Mouse (Mus musculus) adrenal gland, adult (tissue): ENCODE results near the gene Rexo5.
A peak's percentile ranks its signal among the peaks of the same experiment; 100 is the strongest.

Experiments used
- DNase-seq, 2 experiments: peaks; one replicate each; pipeline ENCODE4 v3.0.0; 2022 to 2023; ENCODE audit warnings: low spot score in 1 of 2; ENCODE audit not compliant: inconsistent age in 2 of 2

Rexo5 gene

GRCm38 (mm10) chr7:119793586-119794250 is at the start of gene Rexo5, which contains the start of gene Eri2:
Gene Rexo5, plus strand, starts transcription at chr7:119794006.
Gene Eri2, minus strand, starts transcription at chr7:119794058.
- DNase-seq = peak; percentile 90 to 95

DNA sequence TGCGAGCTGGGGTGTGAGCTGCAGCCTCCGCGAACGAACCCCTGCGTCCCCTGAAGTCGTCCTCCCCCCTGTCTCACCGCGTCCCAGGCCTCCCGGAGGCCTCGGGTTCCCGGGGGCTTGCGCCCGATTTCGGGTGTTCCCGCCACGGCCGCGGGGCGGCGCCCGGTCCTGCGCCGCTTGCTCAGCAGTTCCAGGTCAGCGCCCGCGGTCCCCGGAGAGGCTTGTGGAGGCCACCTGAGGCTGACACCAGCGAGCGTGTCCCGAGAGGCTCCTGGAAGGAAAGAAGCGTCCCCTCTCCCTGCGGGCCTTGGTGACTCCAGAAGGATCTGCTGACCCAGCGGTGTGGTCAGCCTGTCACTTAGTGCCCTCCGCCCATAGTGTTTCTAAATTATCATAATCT is 49.5 kb upstream of the Rexo5 start:
- peak in 1 of 2 experiments; percentile 34 for DNase-seq

- DNase-seq = peak in 1 of 2 experiments; percentile 56
Measured at GRCm38 (mm10) chr7:119745869-119746268, 47.9 kb upstream of the Rexo5 start.

DNA sequence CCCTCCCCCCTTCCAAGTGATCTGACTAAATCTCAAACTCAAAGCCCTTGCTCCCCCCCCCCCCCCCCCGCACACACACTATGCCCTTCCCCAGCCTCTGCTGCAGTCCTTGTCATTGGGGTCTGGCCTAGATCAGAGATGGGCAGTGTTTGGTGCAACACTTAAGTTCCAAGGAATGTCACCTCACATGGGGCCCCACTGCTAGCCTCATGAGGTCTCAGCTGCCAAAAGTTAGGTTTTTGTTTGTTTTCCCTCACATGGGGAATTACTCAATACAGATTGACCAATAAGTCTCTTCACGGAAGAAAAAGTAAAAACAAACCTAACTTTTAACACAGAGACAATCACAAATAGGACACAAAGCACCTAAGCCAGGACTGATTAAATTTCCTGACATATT is 45.0 kb upstream of the Rexo5 start:
- DNase-seq = no peak

- peak; percentile 52 to 87 for DNase-seq
Measured at GRCm38 (mm10) chr7:119749942-119750341, 43.9 kb upstream of the Rexo5 start.

DNA sequence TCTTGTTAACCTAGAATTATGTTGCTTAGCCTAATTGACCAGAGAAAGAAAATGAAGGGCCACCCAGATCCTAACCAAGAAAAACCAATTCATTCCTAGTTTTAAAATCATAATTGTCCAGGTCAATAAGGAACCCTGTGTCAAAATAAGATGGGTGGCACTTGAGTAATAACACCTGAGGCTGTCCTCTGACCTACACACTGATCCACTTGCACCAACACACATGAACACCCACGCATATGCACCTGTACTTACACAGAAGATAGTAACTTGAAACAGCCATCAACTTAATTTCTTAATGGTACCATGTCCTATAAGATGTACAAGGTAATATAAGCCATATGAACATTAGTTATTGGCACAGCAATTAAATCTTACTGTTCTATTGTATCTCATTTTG is 40.1 kb upstream of the Rexo5 start:
- no peak for DNase-seq

- peak; percentile 30 to 79 for DNase-seq
Measured at GRCm38 (mm10) chr7:119760527-119760951, 33.3 kb upstream of the Rexo5 start, which contains the start of gene Acsm3. Gene Acsm3, plus strand, starts transcription at chr7:119760923.

DNA sequence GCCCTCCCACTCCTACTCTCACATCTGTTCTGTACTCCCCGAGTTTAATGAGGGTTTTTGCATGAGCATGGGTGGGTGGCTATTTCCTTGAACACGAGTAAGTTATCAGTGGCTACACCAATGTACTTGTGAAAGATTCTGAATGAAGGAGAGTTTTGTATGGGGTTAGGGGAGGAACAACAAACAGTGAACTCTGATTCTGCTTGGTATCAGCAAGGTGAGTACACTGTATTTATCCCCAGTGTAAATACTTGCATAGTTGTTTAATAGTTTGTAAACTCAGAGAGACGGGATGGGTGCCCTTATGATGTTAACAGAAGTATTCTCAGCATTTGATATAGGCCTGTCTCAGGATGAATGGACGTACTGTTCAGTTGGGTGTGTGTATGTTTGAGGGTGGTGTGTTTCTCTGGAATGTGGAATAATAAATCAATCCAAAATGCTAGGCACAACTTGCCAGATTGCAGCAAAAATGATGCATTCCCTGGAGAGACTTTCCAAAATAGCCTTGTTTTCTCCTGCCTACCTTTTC is 31.6 kb upstream of the Rexo5 start:
- no peak for DNase-seq

DNA sequence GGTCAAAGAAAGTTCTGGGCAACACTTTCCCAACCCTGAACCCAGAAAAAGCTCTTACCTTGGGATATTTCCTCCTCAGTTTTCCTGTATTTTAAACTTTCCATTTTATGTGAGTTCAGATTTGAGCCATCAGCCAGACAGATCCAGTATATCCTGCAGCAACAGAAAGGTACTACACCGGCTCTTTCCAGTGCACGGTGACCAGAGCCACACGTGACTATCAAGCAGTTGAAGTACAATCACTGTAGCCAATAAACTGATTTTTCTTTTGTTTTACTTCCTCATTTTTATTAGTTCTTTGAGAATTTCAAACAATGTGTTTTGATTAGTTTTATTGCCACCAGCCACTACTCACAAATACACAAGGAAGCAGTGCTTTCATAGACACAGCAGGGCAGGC is 29.4 kb upstream of the Rexo5 start:
- no peak for DNase-seq

GRCm38 (mm10) chr7:119766996-119767395 is 26.8 kb upstream of the Rexo5 start:
- DNase-seq = no peak

DNA sequence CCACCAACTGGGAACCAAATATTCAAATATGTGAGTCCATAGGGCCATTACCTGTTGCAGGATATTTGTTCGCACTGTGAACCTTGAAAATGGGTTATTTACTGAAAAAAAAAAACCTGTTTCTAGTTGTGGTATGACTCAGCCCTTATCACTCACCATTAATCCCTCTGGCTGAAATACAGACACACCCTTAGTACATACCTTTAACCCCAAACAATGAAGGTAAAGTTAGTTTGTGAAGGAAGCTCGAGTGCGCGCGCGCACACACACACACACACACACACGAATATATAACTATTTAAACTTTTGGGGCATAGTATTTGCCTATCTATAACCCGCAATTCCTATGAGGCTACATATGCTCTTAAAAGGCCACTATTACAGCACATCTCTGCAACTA is 23.9 kb upstream of the Rexo5 start:
- no peak for DNase-seq

- DNase-seq = peak; percentile 30 to 59
Measured at GRCm38 (mm10) chr7:119783453-119783852, 10.4 kb upstream of the Rexo5 start.

DNA sequence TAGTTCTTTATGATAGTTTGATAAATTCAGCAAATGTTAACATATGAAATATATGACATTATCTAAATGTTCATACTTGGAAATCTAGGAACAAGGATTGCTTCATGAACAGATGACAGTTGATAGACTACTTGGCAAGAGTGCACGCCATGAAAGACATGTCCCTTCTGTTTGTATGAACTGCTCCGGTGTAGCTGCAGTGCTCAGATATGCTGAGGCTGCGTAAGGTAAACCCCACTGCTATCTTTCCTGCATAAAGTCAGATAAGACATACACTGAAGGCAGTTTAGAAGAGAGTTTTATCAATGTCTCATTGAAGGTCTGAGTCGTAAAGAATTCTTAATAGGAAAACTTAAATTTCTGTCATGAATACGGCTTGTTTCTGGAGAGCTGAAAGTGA is 8.9 kb upstream of the Rexo5 start:
- DNase-seq = no peak

DNA sequence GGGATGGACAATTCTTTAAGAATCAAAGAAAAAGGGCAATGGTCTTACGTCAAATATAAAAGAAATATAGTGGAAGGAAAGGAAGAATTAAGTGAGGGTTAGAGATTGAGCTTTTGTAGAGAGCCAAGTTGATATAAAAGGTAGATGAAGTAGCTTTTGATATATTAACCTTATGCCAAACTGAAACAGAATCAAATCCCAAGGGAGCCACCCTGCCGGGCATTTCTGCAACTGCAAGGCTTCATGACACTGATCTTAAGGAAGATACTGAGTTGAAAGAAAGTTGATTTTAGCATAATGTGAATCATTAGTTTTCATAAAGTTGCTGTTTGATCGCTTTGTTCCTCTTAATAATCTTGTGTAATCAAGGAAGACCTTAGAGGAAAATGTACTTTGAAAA is 4.8 kb upstream of the Rexo5 start:
- DNase-seq = no peak

DNA sequence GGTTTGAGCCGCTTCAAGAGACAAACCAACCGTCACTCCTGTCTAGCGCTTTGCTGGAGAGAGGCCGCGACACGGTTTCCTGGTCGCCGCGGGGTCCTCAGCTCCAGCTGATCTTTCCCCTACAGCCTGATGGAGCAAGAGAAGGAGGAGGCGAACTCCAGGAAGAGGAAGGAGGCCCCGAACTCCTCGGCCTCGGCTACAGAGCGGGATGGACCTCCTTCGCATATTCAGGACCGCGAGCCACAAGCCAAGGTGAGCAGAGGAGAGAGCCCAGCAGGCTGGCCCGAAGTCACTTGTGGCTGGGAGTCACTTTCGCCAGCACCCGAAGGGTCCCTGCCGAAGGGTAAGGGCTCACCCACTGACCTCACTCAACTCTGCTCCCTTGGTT is 439 bp downstream of the Rexo5 start:
- no peak for DNase-seq

GRCm38 (mm10) chr7:119795311-119795710 is 1.5 kb downstream of the Rexo5 start:
- no peak for DNase-seq

GRCm38 (mm10) chr7:119800488-119800887 is 6.7 kb downstream of the Rexo5 start:
- DNase-seq = peak in 1 of 2 experiments; percentile 46

DNA sequence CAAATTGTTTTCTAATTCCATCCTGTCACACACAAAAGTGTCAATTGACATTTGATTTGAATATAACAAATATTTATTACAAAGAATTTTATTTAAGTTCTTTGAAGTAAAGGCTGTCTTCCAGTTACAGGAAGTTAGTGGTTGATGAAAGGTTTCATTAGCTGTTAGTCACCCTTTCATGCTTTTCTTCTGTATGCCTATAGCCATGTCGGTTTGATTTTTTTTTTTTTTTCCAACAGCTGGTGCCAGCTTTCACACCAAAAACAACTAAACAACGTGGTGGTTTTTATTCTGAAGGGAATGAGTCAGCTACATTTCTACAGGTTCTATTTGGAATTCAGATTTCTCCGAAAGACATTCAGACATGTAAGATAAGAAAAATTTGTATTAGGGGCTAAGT is 7.2 kb downstream of the Rexo5 start:
- DNase-seq = no peak

DNA sequence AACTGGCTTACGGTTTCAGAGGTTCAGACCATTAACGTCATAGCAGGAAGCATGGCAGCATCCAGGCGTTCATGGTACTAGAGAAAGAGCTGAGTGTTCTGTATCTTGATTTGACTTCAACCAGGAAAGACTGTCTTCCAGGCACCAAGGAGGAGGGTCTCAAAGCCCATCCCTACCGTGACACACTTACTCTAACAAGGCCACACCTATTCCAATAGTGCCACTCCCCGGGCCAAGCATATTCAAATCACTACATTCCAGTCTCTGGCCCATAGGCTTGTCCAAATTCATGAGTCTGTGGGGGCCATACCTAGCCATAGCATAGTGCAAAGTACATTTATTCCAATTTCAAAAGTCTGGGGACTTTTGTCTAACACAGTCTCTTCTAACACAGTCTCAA is 13.6 kb downstream of the Rexo5 start:
- no peak for DNase-seq

DNA sequence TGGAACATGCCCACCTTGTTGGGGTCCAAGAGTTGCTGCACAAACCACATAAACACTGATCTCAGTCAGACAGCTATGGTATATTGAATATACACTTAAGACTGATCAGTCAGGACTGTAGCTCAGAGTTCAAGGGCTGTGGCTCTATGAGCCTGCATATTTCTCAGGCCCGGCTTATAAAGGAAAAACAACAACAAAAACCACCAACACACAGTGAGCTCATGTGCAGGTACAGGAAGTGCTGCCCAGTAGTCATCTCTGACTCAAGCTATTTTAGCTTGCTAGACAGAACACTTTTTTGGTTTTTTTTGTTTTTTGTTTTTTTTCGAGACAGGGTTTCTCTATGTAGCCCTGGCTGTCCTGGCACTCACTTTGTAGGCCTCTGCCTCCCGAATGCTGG is 14.9 kb downstream of the Rexo5 start:
- DNase-seq = no peak

- DNase-seq = no peak
Measured at GRCm38 (mm10) chr7:119835371-119835770, 41.6 kb downstream of the Rexo5 start.

DNA sequence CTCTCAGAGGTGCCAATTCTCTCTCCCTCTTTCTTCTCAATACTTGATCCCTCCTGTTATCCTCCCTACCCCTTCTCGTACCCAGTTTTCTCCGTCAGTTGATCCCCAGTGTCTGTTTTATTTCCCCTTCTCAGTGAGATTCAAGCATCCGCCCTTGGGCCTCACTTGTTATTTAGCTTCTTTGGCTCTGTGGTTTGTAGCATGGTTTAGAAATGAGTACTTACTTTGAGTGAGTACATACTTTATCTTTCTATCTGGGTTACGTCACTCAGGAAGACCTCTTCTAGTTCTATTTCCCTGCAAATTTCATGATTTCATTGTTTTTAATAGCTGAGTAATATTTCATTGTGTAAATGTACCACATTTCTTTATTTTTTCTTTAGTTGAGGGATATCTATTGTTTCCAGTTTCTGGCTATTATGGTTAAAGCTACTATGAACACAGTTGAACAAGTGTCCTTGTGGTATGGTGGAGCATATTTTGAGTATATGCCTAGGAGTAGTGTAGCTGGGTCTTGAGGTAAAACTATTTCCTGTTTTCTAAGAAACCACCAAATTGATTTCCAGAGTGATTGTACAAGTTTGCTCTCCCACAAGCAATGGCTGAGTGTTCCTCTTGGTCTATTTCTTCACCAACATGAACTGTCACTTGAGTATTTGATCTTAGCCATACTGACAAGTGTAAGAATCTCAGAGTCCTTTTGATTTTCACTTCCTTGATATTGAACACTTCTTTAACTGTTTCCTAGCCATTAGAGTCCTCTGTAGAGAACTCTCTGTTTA is 42.4 kb downstream of the Rexo5 start:
- no peak for DNase-seq
